Mouse (Mus musculus) stomach, embryonic 16.5 days (tissue): ENCODE results near the gene Igsf21. TPM values are rescaled to one million over a fixed set of nuclear protein-coding genes. Genes with fewer than 3 reads are reported as not detected.

Experiments used
- ATAC-seq: fragments of 200-750 bp; cut with Nextera tagmentation; 2 replicates; pipeline ENCODE4 v1.8.0; 2017; ENCODE audit warnings: moderate number of reproducible peaks, moderate TSS enrichment; ENCODE audit not compliant: insufficient read depth, low FRiP score
- H3K27ac ChIP-seq: fragments of 300-500 bp; sonication (generic); 2 replicates; pipeline ENCODE4 v1.5.1; 2014; ENCODE audit warnings: low read length
- H3K27me3 ChIP-seq: fragments of 300-500 bp; sonication (generic); 2 replicates; pipeline ENCODE4 v1.6.1; 2014; ENCODE audit warnings: low read length, control low read depth, mixed read lengths; ENCODE audit not compliant: control insufficient read depth, insufficient read depth
- H3K36me3 ChIP-seq: fragments of 300-500 bp; sonication (generic); 2 replicates; pipeline ENCODE4 v1.6.1; 2014; ENCODE audit warnings: low read length; ENCODE audit not compliant: control insufficient read depth, insufficient read depth
- H3K4me1 ChIP-seq: fragments of 300-500 bp; sonication (generic); 2 replicates; pipeline ENCODE4 v1.6.1; 2014; ENCODE audit warnings: low read length, control low read depth, mixed read lengths; ENCODE audit not compliant: control insufficient read depth, insufficient read depth
- H3K4me2 ChIP-seq: fragments of 300-500 bp; sonication (generic); 2 replicates; pipeline ENCODE4 v1.6.1; 2014; ENCODE audit warnings: low read depth, low read length, mixed read lengths
- H3K4me3 ChIP-seq: fragments of 300-500 bp; sonication (generic); replicated peaks from 2 replicates; pipeline ENCODE4 v1.5.1; 2014; ENCODE audit warnings: mild to moderate bottlenecking, low read length
- H3K9ac ChIP-seq: fragments of 300-500 bp; sonication (generic); 2 replicates; pipeline ENCODE4 v1.6.1; 2014; ENCODE audit warnings: low read length
- H3K9me3 ChIP-seq: fragments of 300-500 bp; sonication (generic); replicated peaks from 2 replicates; pipeline ENCODE4 v1.6.1; 2016; ENCODE audit warnings: low read length, control low read depth; ENCODE audit not compliant: control insufficient read depth
- WGBS: fragments of 180-500 bp; shearing (Covaris S2); extraction: QIAGEN DNeasy Blood & Tissue Kit; methylation state at CpG from one replicate; pipeline ENCODE4 v1.1.7; 2014; 5-methylcytosine and 5-hydroxymethylcytosine counted together
- polyA plus RNA-seq: library from polyadenylated mRNA; unstranded; fragments of >200 nt; fragmentation: Nextera tagmentation; extraction: Ambion mirVana; gene quantifications from 2 replicates; pipeline ENCODE4 v1.2.1, GENCODE M21; 2015

Igsf21 gene
- polyA plus RNA-seq, 1 experiment from 2014 or later, result 1.3 TPM

DNA sequence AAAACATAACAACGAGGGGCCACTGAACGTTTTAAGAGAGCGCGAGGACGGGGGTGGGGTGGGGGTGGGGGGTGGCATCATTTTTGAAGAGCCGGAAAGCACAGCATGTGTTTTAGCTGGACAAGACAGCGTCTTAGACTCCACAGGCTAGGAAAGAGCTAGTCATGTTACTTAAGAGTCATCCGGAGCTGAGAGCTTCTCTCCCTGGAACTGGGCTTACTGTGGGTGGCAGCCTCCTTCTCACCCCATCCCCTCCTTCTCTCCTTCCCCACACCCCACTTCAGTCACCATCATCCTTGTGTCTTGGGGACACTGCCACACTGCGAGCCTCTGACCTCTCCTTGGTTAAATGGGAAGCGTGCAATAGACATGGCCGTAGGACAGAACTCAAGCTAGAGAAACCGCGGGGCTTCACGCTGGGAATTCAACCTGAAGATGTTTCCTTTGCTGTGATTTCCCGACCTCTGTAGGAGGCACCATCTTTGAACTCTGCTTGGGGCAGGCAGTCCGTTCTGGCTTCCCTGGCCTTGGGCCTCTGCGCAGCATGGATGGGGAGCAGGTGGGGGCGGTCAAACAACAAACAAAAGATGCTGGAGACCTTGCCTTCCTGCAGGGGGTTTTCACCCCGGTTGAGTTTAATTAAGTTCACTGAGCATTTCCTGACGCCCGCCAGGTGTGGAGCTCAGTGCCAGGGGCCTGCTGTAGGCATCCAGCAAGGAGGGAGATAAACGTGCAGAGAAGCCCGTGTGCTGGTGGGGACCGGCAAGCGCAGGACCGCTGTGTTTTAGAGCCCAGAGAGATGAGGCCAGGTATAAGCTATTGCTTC, 207.8 kb downstream of the Igsf21 start:
- no peak overlapping the region for H3K9ac ChIP-seq
- no peak overlapping the region for H3K4me2 ChIP-seq
- H3K9me3 ChIP-seq, result no peaks in the 10 kb centered on the region
- peaks cover 25% of the 10 kb centered on the region for H3K27me3 ChIP-seq
- no peak overlapping the region for H3K27ac ChIP-seq
- no peak for ATAC-seq
- peaks cover 16% of the 10 kb centered on the region for H3K4me1 ChIP-seq
- H3K4me3 ChIP-seq, result no peak overlapping the region
- no peaks in the 10 kb centered on the region for H3K36me3 ChIP-seq
- 11% methylated on average over 26 of the region's 26 CpGs for WGBS

DNA sequence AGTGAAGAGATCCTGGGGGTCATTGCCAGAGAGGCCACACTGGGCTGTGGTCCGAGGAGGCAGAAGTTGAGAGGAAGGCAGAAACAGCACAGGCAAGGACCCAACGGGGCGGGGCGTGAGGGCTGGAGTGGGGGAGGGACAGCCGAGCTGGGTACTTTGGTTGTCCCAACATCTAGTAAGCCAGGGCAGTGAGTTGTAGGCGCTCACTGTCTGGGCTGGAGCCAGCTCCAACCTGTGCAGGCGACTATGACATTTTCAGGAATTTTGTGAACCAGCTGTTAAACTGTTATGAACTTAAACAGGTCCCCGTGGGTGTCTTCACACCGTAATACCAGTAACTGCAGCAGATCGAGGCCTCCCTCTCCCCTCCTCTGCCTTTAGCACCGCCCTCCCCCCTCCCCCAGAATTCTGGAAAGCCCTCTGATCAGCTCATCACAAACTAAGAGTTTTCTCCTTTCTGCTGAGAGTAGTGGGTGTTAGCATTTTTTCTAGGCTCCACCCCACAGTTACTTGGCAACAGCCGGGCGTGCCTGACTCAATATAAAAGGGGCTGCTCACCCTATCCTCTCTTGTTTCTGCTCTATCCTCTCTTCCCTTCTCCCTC, 208.7 kb downstream of the Igsf21 start:
- Histone ChIP-seq H3K4me3 (peak overlapping the region; percentile 8; the same call in 1 of the 2 replicates), H3K27ac (no peak overlapping the region), H3K36me3 (no peaks in the 10 kb centered on the region), H3K9ac (0 out of 2 replicates have a peak overlapping the region, but pooled peaks have one; percentile 20), H3K9me3 (no peaks in the 10 kb centered on the region), H3K4me1 (peaks cover 16% of the 10 kb centered on the region), H3K4me2 (peak overlapping the region; percentile 22), H3K27me3 (peaks cover 25% of the 10 kb centered on the region)
- ATAC-seq, result peak; percentile 47; the same call in 1 of the 2 replicates
- under 1% methylated on average over 13 of the region's 13 CpGs for WGBS

DNA sequence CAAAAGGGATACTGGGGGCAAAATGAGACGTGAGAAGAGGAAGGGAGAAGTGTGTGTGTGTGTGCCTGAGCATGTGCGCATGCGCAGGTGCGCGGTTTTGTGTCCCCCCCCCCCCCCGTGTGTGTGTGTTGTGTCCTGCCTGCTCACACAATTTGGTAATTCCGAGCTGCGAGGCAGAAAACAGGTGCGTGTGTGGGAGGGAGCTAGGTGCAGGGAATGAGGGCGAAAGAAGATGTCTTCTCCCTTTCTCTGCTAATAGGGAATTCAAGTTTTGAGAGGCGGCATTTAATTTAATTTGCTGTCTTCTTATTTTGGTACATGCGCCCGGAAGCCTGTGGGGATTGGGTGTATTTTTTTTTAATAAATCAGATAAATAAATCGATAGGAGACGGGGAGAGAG, 211.4 kb downstream of the Igsf21 start:
- no peak overlapping the region for H3K4me3 ChIP-seq
- H3K27me3 ChIP-seq, result peaks cover 25% of the 10 kb centered on the region
- 60% methylated on average over 15 of the region's 15 CpGs for WGBS
- H3K36me3 ChIP-seq, result no peaks in the 10 kb centered on the region
- H3K4me1 ChIP-seq, result peaks cover 16% of the 10 kb centered on the region
- no peak for ATAC-seq
- H3K4me2 ChIP-seq, result no peak overlapping the region
- H3K9ac ChIP-seq, result no peak overlapping the region
- H3K9me3 ChIP-seq, result no peaks in the 10 kb centered on the region
- H3K27ac ChIP-seq, result no peak overlapping the region

DNA sequence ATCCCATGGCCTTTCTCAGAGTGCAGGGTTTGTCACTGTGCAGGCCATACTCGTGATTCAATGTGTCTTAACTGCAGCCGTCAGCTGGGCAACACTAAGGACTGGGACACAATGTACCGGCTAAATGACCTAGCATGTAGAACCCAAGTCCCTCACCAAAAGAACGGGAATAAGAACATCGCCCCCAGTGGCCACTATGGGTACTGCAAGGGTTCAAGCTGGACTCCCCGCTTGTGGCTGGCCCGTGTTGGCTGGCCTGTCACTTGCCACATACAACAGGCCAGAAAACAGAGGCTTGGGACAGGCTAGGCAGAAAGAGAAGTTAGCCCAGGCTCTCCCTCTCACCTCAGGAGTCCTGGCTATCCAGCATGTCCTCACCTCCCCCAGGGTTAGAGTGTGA, 213.2 kb downstream of the Igsf21 start:
- H3K9ac ChIP-seq, result no peak overlapping the region
- no peak overlapping the region for H3K4me2 ChIP-seq
- H3K9me3 ChIP-seq, result no peaks in the 10 kb centered on the region
- no peak overlapping the region for H3K27ac ChIP-seq
- H3K4me3 ChIP-seq, result no peak overlapping the region
- peaks cover 10% of the 10 kb centered on the region for H3K27me3 ChIP-seq
- WGBS, result 43% methylated on average over 7 of the region's 7 CpGs
- no peaks in the 10 kb centered on the region for H3K36me3 ChIP-seq
- no peak for ATAC-seq
- H3K4me1 ChIP-seq, result peaks cover 9% of the 10 kb centered on the region

DNA sequence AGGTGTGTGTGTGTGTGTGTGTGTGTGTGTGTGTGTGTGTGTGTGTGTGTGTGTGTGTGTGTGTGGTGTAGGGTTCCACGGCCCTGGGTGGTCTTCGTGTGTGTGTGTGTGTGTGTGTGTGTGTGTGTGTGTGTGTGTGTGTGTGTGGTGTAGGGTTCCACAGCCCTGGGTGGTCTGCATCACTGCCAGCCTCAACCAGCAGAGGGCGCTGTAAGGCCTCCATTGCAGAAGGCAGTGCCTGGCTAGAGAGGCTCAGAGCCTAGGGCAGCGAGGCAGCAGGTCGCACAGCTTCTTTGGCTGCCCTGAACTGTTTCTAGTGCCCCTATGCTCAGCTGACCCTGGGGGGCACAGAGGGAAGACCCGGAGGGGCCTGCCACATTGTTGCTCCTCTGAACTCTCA, 216.2 kb downstream of the Igsf21 start:
- Histone ChIP-seq H3K27me3 (peaks cover 6% of the 10 kb centered on the region; the same call in 1 of the 2 replicates), H3K9ac (no peak overlapping the region), H3K4me3 (no peak overlapping the region), H3K4me2 (no peak overlapping the region), H3K36me3 (no peaks in the 10 kb centered on the region), H3K27ac (no peak overlapping the region), H3K9me3 (no peaks in the 10 kb centered on the region), H3K4me1 (no peaks in the 10 kb centered on the region)
- whole genome bisulfite sequencing, result 29% methylated on average over 6 of the region's 6 CpGs
- peak; percentile 30; the same call in 1 of the 2 replicates for ATAC-seq

DNA sequence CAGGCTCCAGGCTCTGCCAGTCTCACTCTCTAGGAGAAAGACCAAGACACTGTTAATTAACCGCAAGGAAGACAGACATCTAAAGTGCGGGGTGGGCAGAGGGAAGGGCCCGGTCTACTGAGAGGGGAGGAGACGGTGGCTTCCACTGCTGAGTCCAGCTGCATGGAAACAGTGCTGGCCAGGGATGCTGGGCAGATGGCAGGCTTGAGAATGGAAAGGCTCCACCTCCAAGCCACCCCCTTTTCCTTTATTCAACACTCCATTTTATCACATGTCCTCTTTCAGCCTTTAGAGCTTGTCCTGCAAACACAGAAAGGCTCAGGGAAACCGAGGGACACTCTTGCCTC, 216.6 kb downstream of the Igsf21 start:
- no peak overlapping the region for H3K9ac ChIP-seq
- no peak overlapping the region for H3K4me3 ChIP-seq
- no peaks in the 10 kb centered on the region for H3K4me1 ChIP-seq
- H3K4me2 ChIP-seq, result no peak overlapping the region
- 36% methylated on average over 5 of the region's 5 CpGs for WGBS
- ATAC-seq, result no peak
- H3K27me3 ChIP-seq, result peaks cover 4% of the 10 kb centered on the region; the same call in 1 of the 2 replicates
- no peak overlapping the region for H3K27ac ChIP-seq
- no peaks in the 10 kb centered on the region for H3K36me3 ChIP-seq
- no peaks in the 10 kb centered on the region for H3K9me3 ChIP-seq

DNA sequence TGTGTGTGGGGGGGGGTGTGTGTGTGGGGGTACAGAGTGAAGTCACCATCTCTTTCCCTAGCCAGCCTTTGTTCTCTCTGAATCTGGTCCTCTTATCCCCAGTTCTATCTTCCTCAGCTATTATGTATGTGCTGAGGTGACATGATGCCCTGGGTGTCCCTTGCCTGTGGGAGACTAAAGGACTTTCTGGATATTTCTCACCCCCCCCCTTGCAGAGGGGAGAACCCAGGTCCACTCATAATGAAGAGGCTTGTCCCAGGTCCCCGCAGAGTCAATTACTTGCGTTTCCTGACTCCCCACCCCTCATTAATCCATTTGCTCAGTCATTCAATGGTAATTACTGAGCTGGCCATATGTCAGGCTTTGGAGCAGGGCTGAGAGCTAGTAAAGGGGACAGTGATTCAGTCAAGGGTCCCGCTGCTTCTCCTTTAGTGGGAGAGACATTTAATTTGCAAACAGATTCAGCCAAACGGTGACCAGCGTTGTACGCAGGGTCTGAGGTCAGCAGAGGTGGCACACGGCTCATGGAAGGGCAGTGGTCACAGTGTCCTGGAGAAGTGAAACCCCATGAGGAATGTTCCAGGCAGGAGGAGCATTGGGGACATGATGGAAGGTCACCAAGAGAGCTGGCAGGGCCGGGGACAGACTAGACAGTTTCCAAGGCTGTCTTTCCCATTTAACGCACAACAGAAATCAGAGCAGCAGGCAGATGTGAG, 217.1 kb downstream of the Igsf21 start:
- WGBS, result 51% methylated on average over 9 of the region's 9 CpGs
- H3K4me1 ChIP-seq, result no peaks in the 10 kb centered on the region

DNA sequence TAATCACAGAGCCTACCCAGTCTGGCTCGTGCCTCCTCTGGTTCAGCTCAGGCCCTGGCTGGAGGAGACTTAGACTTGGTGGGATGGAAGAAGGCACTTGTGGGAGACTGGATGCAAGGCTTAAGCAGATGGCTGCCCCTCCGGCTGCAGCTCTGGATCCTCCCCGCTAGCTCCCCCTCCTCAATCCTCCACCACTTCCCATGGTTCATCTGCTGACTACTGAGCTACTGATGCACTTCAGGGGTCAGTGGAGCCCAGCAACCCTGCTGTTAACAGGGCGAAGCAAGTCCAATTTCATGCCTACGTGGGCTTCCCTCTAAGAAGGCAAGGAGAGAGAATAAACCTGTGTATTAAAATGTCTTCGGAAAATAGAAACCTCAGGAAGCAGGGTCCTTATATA, 222.8 kb downstream of the Igsf21 start:
- Histone ChIP-seq H3K4me2 (no peak overlapping the region), H3K36me3 (no peaks in the 10 kb centered on the region), H3K4me1 (no peaks in the 10 kb centered on the region), H3K9ac (no peak overlapping the region), H3K27ac (no peak overlapping the region), H3K4me3 (no peak overlapping the region), H3K27me3 (no peaks in the 10 kb centered on the region), H3K9me3 (no peaks in the 10 kb centered on the region)
- ATAC-seq, result no peak
- 75% methylated on average over 6 of the region's 6 CpGs for whole genome bisulfite sequencing

More for the DNA sequence above, 217.1 kb downstream of the Igsf21 start:
- H3K27ac ChIP-seq, result no peak overlapping the region
- H3K4me3 ChIP-seq, result no peak overlapping the region
- no peaks in the 10 kb centered on the region for H3K36me3 ChIP-seq
- no peaks in the 10 kb centered on the region for H3K27me3 ChIP-seq
- no peak for ATAC-seq
- H3K4me2 ChIP-seq, result no peak overlapping the region
- H3K9ac ChIP-seq, result no peak overlapping the region
- H3K9me3 ChIP-seq, result no peaks in the 10 kb centered on the region

DNA sequence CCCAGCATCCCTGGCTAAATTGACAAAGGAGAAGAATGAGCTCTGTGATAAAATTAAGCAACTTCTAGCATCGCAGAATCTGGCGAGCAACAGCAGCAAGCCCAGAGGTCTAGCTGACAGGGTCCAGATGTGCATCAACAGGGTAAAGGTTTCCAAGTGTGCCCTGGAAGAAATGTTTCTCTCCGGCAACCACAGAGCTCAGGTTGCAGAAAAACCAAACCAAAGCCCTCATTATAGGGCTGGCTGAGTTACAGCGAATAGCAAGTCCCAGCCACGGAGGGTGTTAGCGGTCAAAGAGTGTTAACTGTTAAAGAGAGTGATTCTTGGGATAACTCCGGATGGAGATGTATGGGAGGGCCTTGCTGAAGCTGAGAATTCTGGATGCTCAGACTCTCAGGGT, 230.7 kb downstream of the Igsf21 start:
- 38% methylated on average over 7 of the region's 7 CpGs for WGBS

More for the DNA sequence above, 230.7 kb downstream of the Igsf21 start:
- no peak overlapping the region for H3K27ac ChIP-seq
- H3K4me1 ChIP-seq, result no peaks in the 10 kb centered on the region
- no peak overlapping the region for H3K4me2 ChIP-seq
- no peak overlapping the region for H3K9ac ChIP-seq
- H3K4me3 ChIP-seq, result no peak overlapping the region
- no peaks in the 10 kb centered on the region for H3K9me3 ChIP-seq
- ATAC-seq, result no peak
- no peaks in the 10 kb centered on the region for H3K27me3 ChIP-seq
- H3K36me3 ChIP-seq, result no peaks in the 10 kb centered on the region
